Comparison of ENCODE assay signal across 22 mouse cellular contexts in genomic region chr5:117198390-117198789, GRCm38 (mm10).
DNase-seq lines count a peak whose midpoint lies in the region; ATAC-seq and TF ChIP-seq lines count a peak whose summit lies in the region.
"Had no signal": no experiment of that assay in that cellular context is flagged by ENCODE, and none has a peak within 500 bp of the region (broad histone marks: within the 10 kb centered on the region; RNA-seq: fewer than 3 reads in every experiment).

No protein-coding gene starts in this region.

- no peak for TF ChIP-seq POLR2A in small intestine, adult 2 months (IDR thresholded peaks at IDR 0.05; ENCODE audit: low read depth, low read length)

- H3K9ac ChIP-seq in liver, postnatal 0 days (replicated peaks), result no peak overlapping the region
- H3K9ac ChIP-seq in liver, embryonic 12.5 days, result no peak overlapping the region
- H3K9ac ChIP-seq in neural tube, embryonic 15.5 days (replicated peaks), result no peak overlapping the region
- H3K9ac ChIP-seq: forebrain, postnatal 0 days; hindbrain, embryonic 13.5 days; limb, embryonic 12.5 days; midbrain, embryonic 13.5 days; neural tube, embryonic 12.5 days had no signal

- DNase-seq in CD4-positive, CD25-positive, alpha-beta regulatory T cell, adult 2 months (ENCODE audit: low read depth, low spot score), result peak; percentile 36
- DNase-seq in liver, postnatal 0 days, result no peak
- peak; percentile 62 for DNase-seq in R1 (ENCODE audit: low read depth, low spot score)
- DNase-seq in heart, adult 11 months, result no peak
- DNase-seq: adrenal gland, postnatal 36 days; cerebellum, adult 11 months; cerebellum, adult 9-11 months; forebrain, postnatal 0 days; gastrocnemius, postnatal 14 days; heart, adult 2 months; kidney, postnatal 25 days had no signal

- H3K4me3 ChIP-seq in liver, postnatal 0 days (ENCODE audit: low read depth, low read length), result no peak overlapping the region
- no peak overlapping the region for H3K4me3 ChIP-seq in liver, embryonic 12.5 days
- H3K4me3 ChIP-seq in small intestine, adult 2 months (ENCODE audit: low read depth, low read length), result no peak overlapping the region
- no peak overlapping the region for H3K4me3 ChIP-seq in neural tube, embryonic 15.5 days (replicated peaks)
- H3K4me3 ChIP-seq: embryonic facial prominence, embryonic 10.5 days; heart, adult 2 months; hindbrain, embryonic 13.5 days; limb, embryonic 12.5 days; midbrain, embryonic 13.5 days; neural tube, embryonic 12.5 days had no signal

- H3K27me3 ChIP-seq in liver, postnatal 0 days (ENCODE audit: insufficient read depth, low read length), result no peaks in the 10 kb centered on the region
- no peaks in the 10 kb centered on the region for H3K27me3 ChIP-seq in liver, embryonic 12.5 days (replicated peaks)
- no peaks in the 10 kb centered on the region for H3K27me3 ChIP-seq in small intestine, adult 2 months (ENCODE audit: control insufficient read depth, insufficient read depth, low read length)
- H3K27me3 ChIP-seq in neural tube, embryonic 15.5 days (replicated peaks), result no peaks in the 10 kb centered on the region
- H3K27me3 ChIP-seq: hindbrain, embryonic 13.5 days; limb, embryonic 12.5 days; megakaryocyte, embryonic 14.5 days; midbrain, embryonic 13.5 days; neural tube, embryonic 12.5 days had no signal

- WGBS in liver, postnatal 0 days (ENCODE audit: insufficient replicate concordance), result 73% methylated on average over 3 of the region's 3 CpGs
- 69% methylated on average over 3 of the region's 3 CpGs for WGBS in liver, embryonic 12.5 days (ENCODE audit: insufficient replicate concordance)
- WGBS in small intestine, adult 2 months, result 81% methylated on average over 3 of the region's 3 CpGs
- WGBS in neural tube, embryonic 15.5 days, result 78% methylated on average over 3 of the region's 3 CpGs

- TF ChIP-seq CTCF in liver, postnatal 0 days (IDR thresholded peaks at IDR 0.05; ENCODE audit: low read depth), result peak; percentile 29
- 0 out of 2 replicates have a peak, but pooled peaks have one; percentile 15 for TF ChIP-seq CTCF in small intestine, adult 2 months (IDR thresholded peaks at IDR 0.05; ENCODE audit: extremely low read depth, insufficient read length, insufficient replicate concordance, low read depth, low read length)

- no peaks in the 10 kb centered on the region for H3K9me3 ChIP-seq in liver, postnatal 0 days (ENCODE audit: low read length)
- H3K9me3 ChIP-seq in liver, embryonic 12.5 days (replicated peaks), result 0 out of 2 replicates have a peak, but pooled peaks cover 6% of the 10 kb centered on the region
- H3K9me3 ChIP-seq in neural tube, embryonic 15.5 days (replicated peaks), result no peaks in the 10 kb centered on the region
- H3K9me3 ChIP-seq: hindbrain, embryonic 13.5 days had no signal

- TF ChIP-seq EP300 in liver, postnatal 0 days (IDR thresholded peaks at IDR 0.05; ENCODE audit: low read depth), result no peak

- H3K36me3 ChIP-seq in liver, postnatal 0 days (replicated peaks; ENCODE audit: insufficient read depth, low read length), result peaks cover 97% of the 10 kb centered on the region
- peaks cover 100% of the 10 kb centered on the region for H3K36me3 ChIP-seq in liver, embryonic 12.5 days
- H3K36me3 ChIP-seq in small intestine, adult 2 months (ENCODE audit: control insufficient read depth, insufficient read depth, low read length), result peaks cover 78% of the 10 kb centered on the region
- peaks cover 31% of the 10 kb centered on the region for H3K36me3 ChIP-seq in neural tube, embryonic 15.5 days
- H3K36me3 ChIP-seq: limb, embryonic 12.5 days had no signal

- H3K4me1 ChIP-seq in liver, postnatal 0 days (ENCODE audit: insufficient read depth), result no peaks in the 10 kb centered on the region
- H3K4me1 ChIP-seq in liver, embryonic 12.5 days, result no peaks in the 10 kb centered on the region
- no peaks in the 10 kb centered on the region for H3K4me1 ChIP-seq in small intestine, adult 2 months (ENCODE audit: control insufficient read depth, insufficient read depth, insufficient read length, low read length)
- no peaks in the 10 kb centered on the region for H3K4me1 ChIP-seq in neural tube, embryonic 15.5 days
- H3K4me1 ChIP-seq: embryonic facial prominence, embryonic 10.5 days; hindbrain, embryonic 13.5 days; limb, embryonic 12.5 days; midbrain, embryonic 13.5 days; neural tube, embryonic 12.5 days had no signal

- no peak overlapping the region for H3K27ac ChIP-seq in liver, postnatal 0 days (ENCODE audit: low read depth)
- H3K27ac ChIP-seq in liver, embryonic 12.5 days, result no peak overlapping the region
- H3K27ac ChIP-seq in small intestine, adult 2 months (ENCODE audit: insufficient read depth, low read depth, low read length), result no peak overlapping the region
- no peak overlapping the region for H3K27ac ChIP-seq in neural tube, embryonic 15.5 days (replicated peaks)
- H3K27ac ChIP-seq: embryonic facial prominence, embryonic 10.5 days; heart, adult 2 months; hindbrain, embryonic 13.5 days; limb, embryonic 12.5 days; midbrain, embryonic 13.5 days; neural tube, embryonic 12.5 days had no signal

- H3K4me2 ChIP-seq in liver, postnatal 0 days (ENCODE audit: low read depth, low read length), result no peak overlapping the region
- no peak overlapping the region for H3K4me2 ChIP-seq in liver, embryonic 12.5 days
- no peak overlapping the region for H3K4me2 ChIP-seq in neural tube, embryonic 15.5 days
- H3K4me2 ChIP-seq: hindbrain, embryonic 13.5 days; limb, embryonic 12.5 days; midbrain, embryonic 13.5 days; neural tube, embryonic 12.5 days had no signal

- no peak for ATAC-seq in CD4-positive, CD25-positive, alpha-beta regulatory T cell, adult 4 months
- ATAC-seq in liver, postnatal 0 days, result no peak
- no peak for ATAC-seq in liver, embryonic 12.5 days
- no peak for ATAC-seq in neural tube, embryonic 15.5 days (ENCODE audit: low FRiP score)
- ATAC-seq: forebrain, postnatal 0 days; inflammation-experienced regulatory T-cells, adult 6 months; midbrain, embryonic 13.5 days had no signal

Comparison
In these comparisons a context has a peak if more than half of its experiments do, and no peak if none do; other contexts are left out.
1. DNase-seq: peak in CD4-positive, CD25-positive, alpha-beta regulatory T cell, adult 2 months (single experiment) and R1 (single experiment); none in liver, postnatal 0 days (single experiment) and heart, adult 11 months (single experiment).